Mouse (Mus musculus): ENCODE results near the gene Has3. TPM values are rescaled to one million over a fixed set of nuclear protein-coding genes. Genes with fewer than 3 reads are reported as not detected.

Has3 gene
- total RNA-seq, 1 experiment from 2014 or later = 1.0 TPM

DNA sequence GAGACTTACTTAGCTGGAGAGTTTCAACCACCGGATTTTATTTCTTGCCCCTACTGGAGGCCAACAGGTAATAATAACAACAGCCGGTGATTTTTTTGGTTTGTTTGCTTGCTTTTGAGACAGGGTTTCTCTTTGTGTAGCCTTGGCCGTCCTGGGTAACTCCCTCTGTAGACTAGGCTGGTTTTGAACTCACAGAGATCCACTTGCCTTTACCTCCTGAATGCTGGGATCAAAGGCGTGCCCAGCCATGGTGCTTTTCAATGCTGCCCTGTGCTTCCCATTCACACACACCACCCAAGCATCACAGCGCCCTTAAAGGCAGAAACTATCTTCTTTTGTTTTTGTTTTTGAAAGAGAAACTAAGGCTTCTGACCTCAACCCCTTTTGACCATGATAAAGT lies 59.9 kb downstream of the Has3 start:
- DNase-seq = no peak

DNA sequence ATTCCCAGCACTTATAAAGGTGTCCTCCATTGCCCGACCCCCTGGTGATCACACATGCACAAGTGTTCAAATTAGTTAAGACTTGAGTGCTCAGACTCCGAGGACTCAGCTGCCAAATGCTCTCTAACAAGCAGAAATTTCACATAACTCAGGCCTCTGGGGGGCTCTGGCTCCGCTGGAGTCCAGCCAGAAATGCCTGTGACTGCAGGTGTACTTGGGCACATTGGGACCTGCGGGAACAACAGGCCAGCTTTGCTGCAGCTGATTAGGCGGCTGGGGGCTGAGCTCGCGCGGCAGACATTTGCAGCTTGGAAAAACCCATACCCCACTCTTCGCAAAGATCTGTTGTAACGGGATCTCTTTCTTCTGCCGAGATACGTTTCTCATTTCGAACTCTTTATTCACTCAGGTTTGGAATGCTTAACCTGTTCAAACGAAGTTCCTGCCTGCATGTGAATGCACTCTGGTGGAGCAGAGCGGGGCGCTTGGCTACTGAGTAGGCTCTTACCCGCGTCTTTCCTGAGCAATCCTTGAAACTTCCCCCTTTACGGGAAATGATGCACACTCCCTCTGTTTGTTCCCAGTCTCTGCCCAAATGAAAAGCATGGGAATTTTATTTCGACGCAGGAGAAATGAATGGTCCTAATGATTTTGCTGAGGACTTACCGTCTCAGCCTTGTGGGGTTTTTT lies 62.5 kb downstream of the Has3 start:
- DNase-seq = peak; percentile 64

DNA sequence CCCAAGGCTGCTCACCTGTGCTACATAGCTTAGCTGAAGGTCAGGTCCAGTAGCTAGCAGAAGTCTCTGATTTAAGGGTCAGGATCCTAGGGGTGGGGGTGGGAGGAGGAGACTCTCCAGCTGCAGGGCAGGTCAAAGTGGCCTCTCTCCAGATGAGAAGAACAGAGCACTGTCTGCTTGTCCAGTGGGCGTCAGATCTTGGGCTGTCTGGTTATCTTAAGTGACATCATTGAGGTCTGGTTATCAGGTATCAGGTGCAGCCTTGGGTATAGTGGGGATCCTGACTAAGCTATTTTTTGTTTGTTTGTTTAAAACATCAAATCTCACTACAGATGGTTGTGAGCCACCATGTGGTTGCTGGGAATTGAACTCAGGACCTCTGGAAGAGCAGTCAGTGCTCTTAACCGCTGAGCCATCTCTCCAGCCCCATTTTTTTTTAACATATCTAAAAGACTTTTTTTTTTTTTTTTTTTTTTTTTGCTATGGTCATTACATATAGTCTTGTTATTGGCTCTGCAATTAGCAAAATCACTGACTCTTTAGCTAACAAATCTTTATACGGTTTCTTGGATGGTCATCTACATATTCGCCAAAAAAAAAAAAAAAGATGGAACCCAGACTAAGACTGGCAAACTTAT lies 63.6 kb downstream of the Has3 start:
- DNase-seq = no peak

Other genes starting within 250 kb of the Has3 start
- 8.4 and 9.7 TPM in 2 replicates for gene Tango6, start 187.2 kb upstream of the Has3 start, total RNA-seq (2021)
- gene Utp4, start 23.4 kb downstream of the Has3 start, total RNA-seq (2021) = 47.2 and 49.9 TPM in 2 replicates
- gene Sntb2, start 65.5 kb downstream of the Has3 start, total RNA-seq (2021) = 24.2 and 28.2 TPM in 2 replicates
- 58.6 and 63.6 TPM in 2 replicates for gene Vps4a, start 161.0 kb downstream of the Has3 start, total RNA-seq (2021)
- gene Pdf, start 178.4 kb downstream of the Has3 start, total RNA-seq (2021) = 34.9 and 38.6 TPM in 2 replicates
- 29.4 and 30.3 TPM in 2 replicates for gene Cog8, start 186.4 kb downstream of the Has3 start, total RNA-seq (2021)
- gene Nip7, start 186.6 kb downstream of the Has3 start, total RNA-seq (2021) = 40.1 and 50.2 TPM in 2 replicates
- gene Tmed6, start 195.4 kb downstream of the Has3 start, total RNA-seq (2021) = not detected in 2 replicates
- 25.0 and 26.2 TPM in 2 replicates for gene Terf2, start 226.3 kb downstream of the Has3 start, total RNA-seq (2021)

Data from adrenal gland, postnatal 14 days (tissue).